Mouse (Mus musculus): ENCODE measurements around the gene Mrps2.

- TF ChIP-seq GATA1 (IDR thresholded peaks at IDR 0.05; ENCODE audit: borderline replicate concordance, low read length), result no peak
- TF ChIP-seq FLI1 (IDR thresholded peaks at IDR 0.05; ENCODE audit: low read length), result no peak
Observed at GRCm38 (mm10) chr2:28446515-28447314, 21.2 kb upstream of the Mrps2 start, which contains the start of gene Ppp1r26.
